Mouse (Mus musculus) adrenal gland, adult 8-10 months (tissue): Measurements from ENCODE around the gene Prodh2. TPM values are rescaled to one million over a fixed set of nuclear protein-coding genes. Genes with fewer than 3 reads are reported as not detected.

Experiments
- DNase-seq: peaks from one replicate; pipeline ENCODE4 v3.0.0; 2022
- microRNA-seq, 2 experiments: library from miRNA; unstranded; fragments of <30 nt; microRNA quantifications; one replicate each; pipeline ENCODE4 v1.2.0; 2022
- total RNA-seq, 4 experiments: library from RNA; stranded (reverse); gene quantifications; 2 replicates each; pipeline ENCODE4 v1.2.4; 2022

Prodh2 gene
- total RNA-seq, 4 experiments from 2014 or later = 0.56 TPM; not detected in 3

GRCm38 (mm10) chr7:30549880-30550279 lies 56.5 kb downstream of the Prodh2 start:
- DNase-seq = no peak

DNA sequence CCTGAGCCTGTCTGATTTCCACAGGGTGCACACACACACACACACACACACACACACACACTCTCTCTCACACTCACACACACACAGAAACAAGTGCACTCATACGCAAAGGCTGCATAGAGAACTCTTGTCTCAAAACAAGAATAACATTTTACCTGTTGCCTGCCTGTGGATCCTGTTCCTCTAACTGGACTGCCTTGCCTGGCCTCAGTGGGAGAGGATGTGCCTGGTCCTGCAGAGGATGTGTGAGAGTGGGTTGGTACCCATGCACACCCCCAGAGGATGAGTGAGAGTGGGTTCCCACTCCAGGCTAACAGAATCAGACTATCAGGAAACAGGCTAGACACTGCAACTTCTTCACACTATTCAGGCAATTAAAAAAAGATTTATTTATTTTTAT lies 57.2 kb downstream of the Prodh2 start:
- no peak for DNase-seq

- no peak for DNase-seq
Observed at GRCm38 (mm10) chr7:30551445-30552101, 58.2 kb downstream of the Prodh2 start.

- DNase-seq = peak; percentile 97
Observed at GRCm38 (mm10) chr7:30552102-30553020, 58.9 kb downstream of the Prodh2 start, which contains the start of the genes Hspb6 and Proser3. Gene Hspb6 (plus strand): TSS chr7:30552178. Gene Proser3 (minus strand): TSS chr7:30552299.

DNA sequence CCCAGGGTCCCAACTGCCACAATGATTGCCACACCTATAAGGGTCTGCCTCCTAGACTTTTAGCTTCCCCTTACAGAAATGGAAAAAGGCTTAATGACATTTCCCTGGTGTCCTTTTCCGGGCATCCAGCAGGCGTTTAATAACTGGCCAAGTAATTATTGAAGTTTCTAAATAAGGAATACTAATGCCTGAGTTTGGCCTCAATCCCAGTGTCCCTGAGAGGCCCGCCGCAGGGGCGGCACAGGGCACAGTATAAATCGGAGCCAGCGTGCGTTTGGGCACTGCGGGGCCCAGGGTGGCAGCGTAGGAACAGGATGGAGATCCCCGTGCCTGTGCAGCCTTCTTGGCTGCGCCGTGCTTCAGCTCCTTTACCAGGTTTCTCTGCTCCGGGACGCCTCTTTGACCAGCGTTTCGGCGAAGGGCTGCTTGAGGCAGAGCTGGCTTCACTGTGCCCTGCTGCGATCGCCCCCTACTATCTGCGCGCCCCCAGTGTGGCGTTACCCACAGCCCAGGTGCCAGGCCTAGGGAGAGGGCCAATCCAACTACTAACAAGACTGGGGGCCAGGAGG lies 59.7 kb downstream of the Prodh2 start:
- peak; percentile 71 for DNase-seq

- no peak for DNase-seq
Observed at GRCm38 (mm10) chr7:30553810-30554584, 60.6 kb downstream of the Prodh2 start.

GRCm38 (mm10) chr7:30556894-30557536 lies 63.6 kb downstream of the Prodh2 start:
- no peak for DNase-seq

GRCm38 (mm10) chr7:30557901-30558514 lies 64.6 kb downstream of the Prodh2 start:
- no peak for DNase-seq

GRCm38 (mm10) chr7:30558656-30559442 lies 65.4 kb downstream of the Prodh2 start:
- DNase-seq = no peak

- DNase-seq = peak; percentile 99
Observed at GRCm38 (mm10) chr7:30559443-30559954, 66.1 kb downstream of the Prodh2 start, which contains the start of gene Lin37. Gene Lin37 (minus strand): TSS chr7:30559838.

- DNase-seq = no peak
Observed at GRCm38 (mm10) chr7:30560296-30560695, 66.9 kb downstream of the Prodh2 start.

GRCm38 (mm10) chr7:30562526-30563116 lies 69.2 kb downstream of the Prodh2 start:
- DNase-seq = no peak

Small RNA genes lying within 50 kb of the gene (microRNA-seq; reads per million reads assigned to microRNA genes)
- gene Gm38670 = 1.0 to 1.6 reads per million in 2 experiments

Other genes with a start within 250 kb of the Prodh2 start
- gene Thap8, start 213.5 kb upstream of the Prodh2 start, total RNA-seq = under 1 TPM in 2 of 4 experiments, not detected in 2; 0.21 to 0.97 TPM
- 1 to 10 TPM; 2.7 to 7.5 (median 4.5) TPM for gene Wdr62, start 213.2 kb upstream of the Prodh2 start, total RNA-seq
- gene Clip3, start 201.9 kb upstream of the Prodh2 start, total RNA-seq = 10 to 100 TPM; 20.8 to 35.8 (median 30.0) TPM
- 100 to 1,000 TPM in 1 of 4 experiments, 10 to 100 TPM in 3; 60.5 to 112 (median 82.7) TPM for gene Alkbh6, start 184.9 kb upstream of the Prodh2 start, total RNA-seq
- gene Syne4, start 178.8 kb upstream of the Prodh2 start, total RNA-seq = 100 to 1,000 TPM in 1 of 4 experiments, 10 to 100 TPM in 3; 22.5 to 102 (median 57.8) TPM
- 1 to 10 TPM in 3 of 4 experiments, under 1 TPM in 1; 0.87 to 2.2 (median 1.8) TPM for gene E130208F15Rik, start 171.9 kb upstream of the Prodh2 start, total RNA-seq
- 10 to 100 TPM; 13.9 to 18.4 (median 16.1) TPM for gene Sdhaf1, start 169.7 kb upstream of the Prodh2 start, total RNA-seq
- 10 to 100 TPM; 11.5 to 15.8 (median 12.7) TPM for gene Lrfn3, start 130.8 kb upstream of the Prodh2 start, total RNA-seq
- 10 to 100 TPM; 31.8 to 65.8 (median 51.1) TPM for gene Tyrobp, start 79.9 kb upstream of the Prodh2 start, total RNA-seq
- 1 to 10 TPM in 3 of 4 experiments, under 1 TPM in 1; 0.98 to 2.3 (median 1.4) TPM for gene Hcst, start 73.8 kb upstream of the Prodh2 start, total RNA-seq
- gene Nfkbid, start 71.9 kb upstream of the Prodh2 start, total RNA-seq = 1 to 10 TPM in 3 of 4 experiments, under 1 TPM in 1; 0.73 to 2.4 (median 1.7) TPM
- gene Aplp1, start 48.1 kb upstream of the Prodh2 start, total RNA-seq = 10 to 100 TPM; 45.2 to 59.3 (median 46.7) TPM
- gene Kirrel2, start 35.9 kb upstream of the Prodh2 start, total RNA-seq = not detected
- not detected for gene Nphs1, start 35.3 kb upstream of the Prodh2 start, total RNA-seq
- 1 to 10 TPM; 2.2 to 9.4 (median 6.4) TPM for gene Arhgap33, start 41.4 kb downstream of the Prodh2 start, total RNA-seq
- 10 to 100 TPM; 23.5 to 56.3 (median 32.4) TPM for gene Hspb6, start 58.6 kb downstream of the Prodh2 start, total RNA-seq
- gene Proser3, start 58.7 kb downstream of the Prodh2 start, total RNA-seq = 10 to 100 TPM in 2 of 4 experiments, 1 to 10 TPM in 2; 9.1 to 13.4 (median 10.0) TPM
- 10 to 100 TPM; 56.1 to 65.5 (median 61.7) TPM for gene Lin37, start 66.2 kb downstream of the Prodh2 start, total RNA-seq
- gene U2af1l4, start 69.7 kb downstream of the Prodh2 start, total RNA-seq = 10 to 100 TPM; 70.4 to 83.6 (median 73.1) TPM
- gene Gm49396, start 69.7 kb downstream of the Prodh2 start, total RNA-seq = 10 to 100 TPM in 1 of 4 experiments, 1 to 10 TPM in 3; 2.9 to 11.3 (median 7.4) TPM
- 100 to 1,000 TPM; 146 to 179 (median 164) TPM for gene Psenen, start 70.0 kb downstream of the Prodh2 start, total RNA-seq
- gene Igflr1, start 71.8 kb downstream of the Prodh2 start, total RNA-seq = 1 to 10 TPM; 2.1 to 7.9 (median 3.6) TPM
- 10 to 100 TPM; 36.8 to 65.3 (median 57.0) TPM for gene Kmt2b, start 95.1 kb downstream of the Prodh2 start, total RNA-seq
- gene Zbtb32, start 105.3 kb downstream of the Prodh2 start, total RNA-seq = 1 to 10 TPM in 1 of 4 experiments, under 1 TPM in 1, not detected in 2; 0.73 to 1.8 TPM
- gene Upk1a, start 119.2 kb downstream of the Prodh2 start, total RNA-seq = under 1 TPM in 3 of 4 experiments, not detected in 1; 0.27 to 0.34 (median 0.31) TPM
- 1,000 to 10,000 TPM in 2 of 4 experiments, 100 to 1,000 TPM in 2; 538 to 1,102 (median 895) TPM for gene Cox6b1, start 132.5 kb downstream of the Prodh2 start, total RNA-seq
- not detected for gene Etv2, start 142.2 kb downstream of the Prodh2 start, total RNA-seq
- gene Rbm42, start 156.7 kb downstream of the Prodh2 start, total RNA-seq = 10 to 100 TPM; 76.5 to 93.6 (median 85.1) TPM
- 10 to 100 TPM in 3 of 4 experiments, 1 to 10 TPM in 1; 7.7 to 17.6 (median 12.1) TPM for gene Haus5, start 171.4 kb downstream of the Prodh2 start, total RNA-seq
- under 1 TPM in 1 of 4 experiments, not detected in 3; 0.75 TPM for gene Pmis2, start 178.0 kb downstream of the Prodh2 start, total RNA-seq
- gene 2200002J24Rik, start 205.3 kb downstream of the Prodh2 start, total RNA-seq = 10 to 100 TPM in 1 of 4 experiments, 1 to 10 TPM in 3; 2.5 to 12.3 (median 5.8) TPM
- 10 to 100 TPM in 2 of 4 experiments, 1 to 10 TPM in 2; 2.9 to 15.5 (median 9.4) TPM for gene Atp4a, start 218.6 kb downstream of the Prodh2 start, total RNA-seq
- gene Tmem147, start 235.9 kb downstream of the Prodh2 start, total RNA-seq = 100 to 1,000 TPM; 179 to 210 (median 202) TPM